Mouse (Mus musculus): Measurements from ENCODE around the gene Cpped1. TPM values are rescaled to one million over a fixed set of nuclear protein-coding genes. Genes with fewer than 3 reads are reported as not detected.
A peak's percentile ranks its signal among the peaks of the same experiment; 100 is the strongest.

Cpped1 gene
- polyA plus RNA-seq, 1 experiment from 2014 or later = 21.8 TPM

GRCm38 (mm10) chr16:11757951-11758350 is 151.3 kb downstream of the Cpped1 start:
- WGBS = 63% methylated on average over 7 of the region's 7 CpGs
- no peak overlapping the region for H3K27ac ChIP-seq (ENCODE audit: low read length)
- ATAC-seq (ENCODE audit: low read depth) = peak; percentile 36; the same call in 1 of the 2 replicates

DNA sequence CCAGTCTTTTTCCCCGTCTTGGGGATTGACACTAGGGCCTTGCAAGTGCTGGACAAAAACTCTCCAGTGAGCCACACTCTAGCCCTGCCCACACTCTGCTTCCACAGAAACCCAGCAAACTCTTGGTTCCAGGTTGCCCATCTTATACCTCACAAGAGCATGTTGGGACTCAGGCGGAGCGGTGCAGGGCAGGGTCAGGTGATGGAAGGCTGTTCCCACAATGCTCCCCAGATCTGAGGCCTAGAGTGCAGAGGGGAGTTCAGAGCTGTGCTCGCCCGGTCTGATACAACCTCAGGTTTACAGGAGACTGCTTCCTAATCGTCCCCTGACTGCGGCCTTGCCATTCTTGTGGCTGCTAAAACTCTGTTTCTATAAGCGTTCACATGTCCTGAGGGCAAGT is 151.8 kb downstream of the Cpped1 start:
- Histone ChIP-seq H3K9ac (ENCODE audit: low read length) (no peak overlapping the region), H3K4me2 (ENCODE audit: low read depth, low read length) (no peak overlapping the region), H3K36me3 (ENCODE audit: control insufficient read depth, insufficient read depth, low read length) (no peaks in the 10 kb centered on the region), H3K27ac (ENCODE audit: low read length) (no peak overlapping the region), H3K9me3 (ENCODE audit: control insufficient read depth, low read length) (no peaks in the 10 kb centered on the region), H3K27me3 (ENCODE audit: control insufficient read depth, insufficient read depth, low read depth, low read length) (no peaks in the 10 kb centered on the region), H3K4me1 (replicated peaks; ENCODE audit: control insufficient read depth, insufficient read depth, low read length) (no peaks in the 10 kb centered on the region), H3K4me3 (ENCODE audit: low read length) (no peak overlapping the region)
- 88% methylated on average over 8 of the region's 8 CpGs for WGBS
- no peak for ATAC-seq (ENCODE audit: low read depth)

More at GRCm38 (mm10) chr16:11757951-11758350, 151.3 kb downstream of the Cpped1 start:
- Histone ChIP-seq H3K9me3 (ENCODE audit: control insufficient read depth, low read length) (no peaks in the 10 kb centered on the region), H3K4me3 (ENCODE audit: low read length) (no peak overlapping the region), H3K9ac (ENCODE audit: low read length) (no peak overlapping the region), H3K27me3 (ENCODE audit: control insufficient read depth, insufficient read depth, low read depth, low read length) (no peaks in the 10 kb centered on the region), H3K4me1 (replicated peaks; ENCODE audit: control insufficient read depth, insufficient read depth, low read length) (no peaks in the 10 kb centered on the region), H3K4me2 (ENCODE audit: low read depth, low read length) (no peak overlapping the region), H3K36me3 (ENCODE audit: control insufficient read depth, insufficient read depth, low read length) (no peaks in the 10 kb centered on the region)

DNA sequence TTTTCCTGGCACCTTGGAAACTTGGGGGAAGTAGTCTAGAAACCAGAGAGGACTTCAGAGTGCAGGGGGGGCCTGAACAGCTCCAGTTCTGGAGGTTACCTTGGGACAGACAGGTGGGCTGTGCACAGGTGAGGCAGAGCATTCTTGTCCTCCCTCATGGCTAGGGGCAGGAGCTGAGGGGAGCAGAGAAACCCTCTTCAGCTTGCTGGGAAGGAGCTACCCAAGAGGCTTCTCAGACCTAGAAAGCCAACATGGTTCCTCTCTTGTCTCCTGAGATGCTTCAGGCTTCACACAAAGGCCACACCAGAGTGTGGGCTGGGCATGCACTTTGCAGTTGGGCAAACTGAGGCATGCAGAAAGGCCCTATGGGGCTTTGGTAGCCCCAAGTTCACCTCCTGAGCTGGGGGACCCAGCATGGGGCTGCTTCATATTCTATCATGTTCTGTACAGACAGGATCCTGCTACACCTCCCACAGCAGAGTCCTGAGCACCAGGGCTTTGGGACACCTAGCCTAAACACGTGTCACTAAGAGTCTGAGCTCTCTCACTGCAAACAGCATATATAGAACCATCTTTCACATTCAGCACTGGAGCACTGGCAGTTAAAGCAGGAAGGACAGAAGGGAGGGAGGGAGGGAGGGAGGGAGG is 152.5 kb downstream of the Cpped1 start:
- H3K27me3 ChIP-seq (ENCODE audit: control insufficient read depth, insufficient read depth, low read depth, low read length) = no peaks in the 10 kb centered on the region
- H3K9ac ChIP-seq (ENCODE audit: low read length) = no peak overlapping the region
- H3K36me3 ChIP-seq (ENCODE audit: control insufficient read depth, insufficient read depth, low read length) = no peaks in the 10 kb centered on the region
- no peak for ATAC-seq (ENCODE audit: low read depth)
- H3K4me2 ChIP-seq (ENCODE audit: low read depth, low read length) = no peak overlapping the region
- no peak overlapping the region for H3K27ac ChIP-seq (ENCODE audit: low read length)
- H3K9me3 ChIP-seq (ENCODE audit: control insufficient read depth, low read length) = no peaks in the 10 kb centered on the region
- WGBS = 50% methylated on average over 1 of the region's 1 CpGs
- no peaks in the 10 kb centered on the region for H3K4me1 ChIP-seq (replicated peaks; ENCODE audit: control insufficient read depth, insufficient read depth, low read length)
- no peak overlapping the region for H3K4me3 ChIP-seq (ENCODE audit: low read length)

- H3K9me3 ChIP-seq (ENCODE audit: control insufficient read depth, low read length) = no peaks in the 10 kb centered on the region
- no peak overlapping the region for H3K9ac ChIP-seq (ENCODE audit: low read length)
- H3K27me3 ChIP-seq (ENCODE audit: control insufficient read depth, insufficient read depth, low read depth, low read length) = no peaks in the 10 kb centered on the region
- H3K4me3 ChIP-seq (ENCODE audit: low read length) = no peak overlapping the region
- no peaks in the 10 kb centered on the region for H3K36me3 ChIP-seq (ENCODE audit: control insufficient read depth, insufficient read depth, low read length)
- H3K27ac ChIP-seq (ENCODE audit: low read length) = no peak overlapping the region
- H3K4me2 ChIP-seq (ENCODE audit: low read depth, low read length) = no peak overlapping the region
- ATAC-seq (ENCODE audit: low read depth) = no peak
- no peaks in the 10 kb centered on the region for H3K4me1 ChIP-seq (replicated peaks; ENCODE audit: control insufficient read depth, insufficient read depth, low read length)
- WGBS = 83% methylated on average over 9 of the region's 9 CpGs
These were observed 153.8 kb downstream of the Cpped1 start for GRCm38 (mm10) chr16:11755281-11756066.

DNA sequence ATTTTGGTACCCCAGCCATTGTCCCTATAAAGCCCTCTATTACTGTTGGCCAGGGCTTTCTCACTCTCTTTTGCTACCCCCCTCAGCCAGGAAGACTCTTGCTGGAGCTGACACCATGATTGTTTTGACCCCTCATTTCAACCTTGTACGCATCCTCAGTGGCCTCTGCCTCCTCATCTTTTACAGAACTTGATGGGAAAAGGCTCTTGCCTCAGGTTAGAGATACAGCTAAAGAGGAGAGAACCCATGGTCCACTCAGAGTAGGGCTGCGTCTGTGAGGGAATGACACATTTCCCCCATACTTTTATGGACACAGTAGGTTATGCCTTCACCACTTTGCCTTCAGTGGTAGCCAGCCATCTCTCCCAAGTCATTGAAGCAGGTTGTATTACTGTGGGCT is 155.1 kb downstream of the Cpped1 start:
- no peak overlapping the region for H3K9ac ChIP-seq (ENCODE audit: low read length)

More for the DNA sequence above, 155.1 kb downstream of the Cpped1 start:
- no peak for ATAC-seq (ENCODE audit: low read depth)
- H3K36me3 ChIP-seq (ENCODE audit: control insufficient read depth, insufficient read depth, low read length) = no peaks in the 10 kb centered on the region
- no peaks in the 10 kb centered on the region for H3K4me1 ChIP-seq (replicated peaks; ENCODE audit: control insufficient read depth, insufficient read depth, low read length)
- no peak overlapping the region for H3K4me3 ChIP-seq (ENCODE audit: low read length)
- H3K27me3 ChIP-seq (ENCODE audit: control insufficient read depth, insufficient read depth, low read depth, low read length) = no peaks in the 10 kb centered on the region
- H3K27ac ChIP-seq (ENCODE audit: low read length) = no peak overlapping the region
- H3K4me2 ChIP-seq (ENCODE audit: low read depth, low read length) = no peak overlapping the region
- no peaks in the 10 kb centered on the region for H3K9me3 ChIP-seq (ENCODE audit: control insufficient read depth, low read length)
- 92% methylated on average over 2 of the region's 2 CpGs for WGBS

Other genes starting within 250 kb of the Cpped1 start
- gene Shisa9, start 74.7 kb upstream of the Cpped1 start, polyA plus RNA-seq (2015; fragmentation: Nextera tagmentation; extraction: Ambion mirVana) = 1.7 TPM in 2 replicates